Mouse (Mus musculus) myocyte (in vitro differentiated cells): Measurements from ENCODE around the gene Gria3.

Experiments
- POLR2A ChIP-seq: IDR thresholded peaks from one replicate; pipeline ENCODE4 v1.6.1; 2011; ENCODE audit warnings: low read depth, mild to moderate bottlenecking, control low read depth, moderate library complexity; ENCODE audit not compliant: insufficient read length
- USF1 ChIP-seq: IDR thresholded peaks from one replicate; pipeline ENCODE4 v1.6.1; 2011; ENCODE audit warnings: low read depth, mild to moderate bottlenecking, control low read depth, moderate library complexity

GRCm38 (mm10) chrX:41514982-41515381, 114.3 kb downstream of the Gria3 start:
- TF ChIP-seq USF1 (no peak), POLR2A (no peak)
